Mouse (Mus musculus) thymus, adult 18-20 months (tissue): ENCODE measurements around the gene Fbln2.

Experiments
- DNase-seq, 2 experiments: peaks; one replicate each; pipeline ENCODE4 v3.0.0; 2022; ENCODE audit warnings: mixed read lengths in 2 of 2

Fbln2 gene

GRCm38 (mm10) chr6:91283031-91283430 lies 70.8 kb downstream of the Fbln2 start:
- DNase-seq: no peak

DNA sequence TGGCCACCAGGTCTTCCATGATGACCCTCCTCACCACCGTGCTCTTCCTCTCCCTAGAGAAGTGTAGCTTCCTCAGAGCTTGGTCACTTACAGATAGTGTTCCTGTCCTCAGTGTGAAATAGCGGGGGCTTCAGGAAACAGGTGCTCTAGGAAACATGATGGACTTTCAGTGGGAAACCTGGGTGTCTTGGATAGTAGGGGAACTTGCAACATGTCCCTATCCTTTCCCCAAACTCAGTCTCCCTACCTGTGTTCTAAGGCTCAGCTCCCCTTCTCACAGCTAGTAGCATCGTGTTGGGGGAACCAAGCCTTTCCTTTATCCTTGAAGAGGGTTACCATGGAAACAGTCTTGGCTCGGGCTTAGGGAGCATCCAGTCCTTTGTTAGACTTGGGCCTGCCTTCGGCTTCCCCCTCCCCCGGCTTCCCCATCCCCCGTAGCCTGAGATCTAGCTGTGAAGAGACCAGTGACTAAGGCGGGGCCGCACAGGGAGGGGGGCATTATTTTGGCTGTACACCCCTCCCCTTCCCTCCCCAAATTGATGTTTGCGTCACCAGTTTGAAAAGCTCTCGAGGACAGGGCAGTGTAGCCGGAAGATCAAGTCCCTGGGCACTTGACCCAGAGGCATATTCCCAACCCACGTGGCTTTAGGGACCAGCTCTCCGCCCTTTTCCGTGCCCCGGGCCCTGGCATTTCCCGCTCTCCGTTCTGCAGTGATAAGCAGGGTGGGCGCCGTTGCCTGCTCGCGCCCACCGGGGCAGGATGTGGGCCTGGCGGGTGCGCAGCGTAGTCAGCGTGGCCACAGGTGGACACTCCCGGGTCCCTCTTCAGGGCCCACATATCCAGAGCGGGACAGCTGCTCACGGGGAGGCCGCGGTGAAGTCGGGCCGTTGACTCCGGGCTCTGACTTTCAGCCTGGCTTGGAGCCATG lies 72.5 kb downstream of the Fbln2 start:
- no peak for DNase-seq

- no peak for DNase-seq
These were observed 73.2 kb downstream of the Fbln2 start for GRCm38 (mm10) chr6:91285450-91285790.

DNA sequence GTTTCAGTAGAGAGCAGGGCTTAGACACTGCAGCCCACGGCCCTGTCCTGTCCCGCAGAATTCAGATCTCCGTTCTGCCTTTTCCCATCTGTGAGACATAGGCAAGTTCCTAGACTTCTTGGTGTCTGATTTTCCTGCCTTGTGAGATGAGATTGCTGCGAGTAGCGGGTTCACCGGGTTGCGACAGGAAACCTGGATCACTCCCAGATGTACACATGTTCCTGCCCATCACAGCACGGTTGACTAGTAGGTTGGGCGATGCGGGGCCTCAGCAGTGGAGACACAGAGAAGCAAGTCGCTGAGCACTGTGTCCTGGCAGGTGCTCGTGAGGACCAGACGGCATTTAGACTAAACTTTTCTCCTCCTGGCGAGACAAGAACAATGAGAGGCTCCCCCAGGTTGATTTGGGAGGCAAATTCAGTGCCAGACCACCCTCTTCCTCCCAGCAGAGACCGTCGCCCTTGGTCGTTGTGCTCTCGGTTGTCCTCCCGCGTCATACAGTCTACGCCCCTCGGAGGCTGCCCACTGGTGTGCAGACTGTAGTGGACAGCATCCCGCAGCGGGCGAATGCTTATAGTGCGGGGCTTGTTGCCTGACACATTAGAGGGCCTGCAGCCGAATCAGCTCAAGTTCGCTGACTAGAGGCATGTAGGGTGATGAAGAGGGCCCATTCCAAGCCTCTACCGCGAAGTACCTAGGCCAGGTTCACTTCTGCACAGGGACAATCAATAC lies 73.7 kb downstream of the Fbln2 start:
- no peak for DNase-seq

GRCm38 (mm10) chr6:91286624-91287023 lies 74.4 kb downstream of the Fbln2 start:
- DNase-seq: peak; percentile 36

GRCm38 (mm10) chr6:91287148-91287547 lies 74.9 kb downstream of the Fbln2 start:
- no peak for DNase-seq

GRCm38 (mm10) chr6:91287636-91288035 lies 75.4 kb downstream of the Fbln2 start:
- DNase-seq: no peak

GRCm38 (mm10) chr6:91288251-91288785 lies 76.1 kb downstream of the Fbln2 start:
- DNase-seq: no peak

- no peak for DNase-seq
These were observed 76.7 kb downstream of the Fbln2 start for GRCm38 (mm10) chr6:91288961-91289360.

- no peak for DNase-seq
These were observed 78.7 kb downstream of the Fbln2 start for GRCm38 (mm10) chr6:91290937-91291336.

DNA sequence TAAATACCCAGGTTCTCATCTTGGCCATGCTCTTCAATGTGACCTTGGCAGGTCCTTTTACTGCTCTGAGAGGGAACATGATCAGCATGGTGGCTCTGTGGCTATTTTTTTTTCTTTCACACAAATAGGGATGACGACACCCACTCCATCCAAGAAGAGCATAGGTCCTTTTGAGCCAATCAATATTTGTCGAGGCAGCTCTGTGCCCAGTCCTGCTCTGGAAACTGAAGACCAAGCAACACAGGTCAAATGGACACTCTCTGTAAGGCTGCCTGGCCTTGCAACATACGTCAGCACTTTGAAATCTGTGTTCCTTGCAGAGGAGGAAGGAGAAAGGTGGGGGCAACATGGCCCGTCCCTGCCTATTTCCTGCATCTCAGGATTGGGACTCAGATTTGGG lies 83.2 kb downstream of the Fbln2 start:
- DNase-seq: no peak

DNA sequence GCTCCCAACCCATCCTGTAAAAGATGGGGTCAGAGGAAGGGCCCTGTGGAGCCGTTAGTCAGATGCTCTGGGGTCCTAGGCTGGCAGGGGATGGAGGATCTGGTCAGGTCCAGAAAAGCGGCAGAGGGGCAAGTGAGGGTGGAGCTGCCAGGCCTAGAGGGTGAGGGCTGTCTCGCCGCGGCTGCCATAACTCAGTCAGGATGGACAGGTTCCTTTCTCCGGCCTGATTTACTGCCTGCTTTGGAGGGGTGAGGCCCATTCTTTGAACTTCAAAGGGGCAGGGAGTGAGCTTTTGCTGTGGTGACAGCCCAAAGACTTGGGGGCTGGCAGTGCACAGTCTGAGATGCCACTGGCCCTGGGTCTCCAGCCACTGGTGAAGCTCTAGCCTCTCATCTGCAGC lies 86.6 kb downstream of the Fbln2 start:
- DNase-seq: no peak

DNA sequence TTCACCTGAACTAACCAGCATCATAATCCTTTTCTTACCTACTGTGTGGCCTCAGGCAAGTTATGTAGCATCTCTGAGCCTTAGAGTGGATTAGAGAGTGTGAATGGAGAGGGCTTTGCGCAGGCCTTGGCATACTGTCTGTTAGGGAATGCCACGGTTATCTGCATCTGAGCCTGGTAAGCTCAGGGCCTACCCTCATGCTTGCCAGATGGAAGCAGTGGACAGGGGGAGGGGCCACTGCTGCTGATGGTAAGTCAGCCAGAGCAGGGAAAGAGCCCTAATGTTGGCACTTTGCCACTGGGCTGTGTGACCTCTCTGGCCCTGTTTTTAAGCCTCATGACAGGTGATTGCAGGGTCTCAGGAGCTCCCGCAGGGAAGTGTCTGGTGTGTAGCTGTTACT lies 87.8 kb downstream of the Fbln2 start:
- no peak for DNase-seq

GRCm38 (mm10) chr6:91301839-91302238 lies 89.6 kb downstream of the Fbln2 start:
- DNase-seq: no peak

- DNase-seq: no peak
These were observed 90.1 kb downstream of the Fbln2 start for GRCm38 (mm10) chr6:91302337-91302736.

DNA sequence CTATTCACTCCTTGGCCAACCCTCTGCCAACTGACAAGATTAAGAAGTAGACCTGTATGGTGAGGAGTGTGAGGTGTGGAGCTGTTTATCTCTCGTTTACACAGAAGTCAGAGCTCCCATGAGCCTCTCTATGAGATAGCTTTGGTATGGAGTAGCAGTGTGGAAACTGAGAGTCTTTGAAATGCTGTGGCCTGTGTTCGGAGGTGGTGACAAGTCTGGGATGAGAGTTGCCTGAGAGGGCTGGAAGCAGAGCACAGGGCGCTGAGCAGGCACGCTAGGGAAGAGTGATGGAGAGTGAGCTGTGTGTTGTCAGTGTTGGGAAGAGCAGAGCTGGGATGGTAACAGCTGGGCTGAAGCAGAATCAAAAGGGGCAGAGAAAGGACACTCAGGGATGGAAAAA lies 91.9 kb downstream of the Fbln2 start:
- DNase-seq: no peak

- DNase-seq: no peak
These were observed 95.7 kb downstream of the Fbln2 start for GRCm38 (mm10) chr6:91307972-91308371.

GRCm38 (mm10) chr6:91311204-91311603 lies 98.9 kb downstream of the Fbln2 start:
- DNase-seq: no peak

DNA sequence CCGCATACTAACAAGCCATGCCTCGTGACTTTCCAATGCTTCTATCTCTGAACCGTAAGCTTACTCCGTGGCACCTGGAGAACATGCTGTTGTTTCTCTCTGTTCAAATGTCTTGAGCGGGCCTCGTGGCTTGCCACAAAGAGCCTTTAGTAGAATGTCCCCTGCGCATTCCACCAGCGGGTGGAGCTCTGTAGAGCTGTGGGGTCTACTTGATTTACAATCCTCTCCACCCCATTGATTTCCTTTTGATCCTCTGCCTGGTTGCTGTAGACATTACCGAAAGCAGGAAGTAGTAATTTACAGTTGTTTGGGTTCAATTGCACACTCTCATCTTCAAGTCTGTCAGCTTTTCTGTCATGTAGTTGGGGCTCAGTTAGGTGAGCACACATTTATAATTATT lies 100.2 kb downstream of the Fbln2 start:
- DNase-seq: no peak
